ENCODE assay signal across 7 mouse cellular contexts in the genomic region with DNA sequence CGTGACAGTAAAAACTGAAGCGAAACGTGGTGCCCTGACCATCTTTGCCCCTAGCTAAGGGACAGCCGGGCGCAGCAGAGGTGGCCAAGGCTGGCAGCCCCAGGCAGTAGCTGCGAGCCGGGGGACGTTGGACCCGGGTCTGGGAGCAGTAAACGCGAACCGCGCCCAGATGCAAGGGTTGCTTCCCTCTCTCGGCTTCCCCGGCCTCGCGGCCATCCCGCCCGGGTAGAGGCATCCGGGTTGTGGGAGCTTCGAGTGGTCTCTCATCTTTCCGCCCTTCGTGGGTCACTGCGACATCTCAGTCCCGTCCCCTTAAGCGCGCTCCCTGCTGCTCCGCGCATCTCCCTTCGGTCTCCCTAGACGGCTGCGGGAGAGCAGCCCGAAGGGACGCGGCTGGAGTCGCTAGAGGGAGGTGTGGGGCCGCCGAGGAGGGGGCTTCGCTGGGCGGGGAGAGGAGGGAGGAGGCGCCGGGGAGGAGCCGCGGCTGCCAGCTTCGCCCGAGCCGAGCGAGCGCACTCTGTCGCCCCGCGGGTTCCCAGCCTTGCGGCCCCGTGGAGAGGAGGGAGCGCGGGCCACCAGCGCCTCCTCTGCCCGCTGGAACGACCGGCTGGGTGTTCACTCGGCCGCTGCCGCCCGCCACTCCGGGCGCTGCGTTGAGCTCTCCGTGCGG. TPM values are rescaled to one million over a fixed set of nuclear protein-coding genes. Genes with fewer than 3 reads are reported as not detected.
A peak's percentile ranks its signal among the peaks of the same experiment; 100 is the strongest.
DNase-seq lines count a peak whose midpoint lies in the region; ATAC-seq and TF ChIP-seq lines count a peak whose summit lies in the region.

No protein-coding gene starts in this region.

- H3K79me2 ChIP-seq in heart, adult 2 months (replicated peaks; ENCODE audit: control insufficient read depth, insufficient read depth, low read length), result no peaks in the 10 kb centered on the region

- peak overlapping the region; percentile 99 for H3K27ac ChIP-seq in heart, adult 2 months
- H3K27ac ChIP-seq in kidney, adult 2 months (ENCODE audit: insufficient read depth, low read depth, low read length), result peak overlapping the region; percentile 96
- H3K27ac ChIP-seq in limb, embryonic 12.5 days, result peak overlapping the region; percentile 97
- peak overlapping the region; percentile 95 for H3K27ac ChIP-seq in midbrain, embryonic 13.5 days
- H3K27ac ChIP-seq in small intestine, adult 2 months (ENCODE audit: insufficient read depth, low read depth, low read length), result peak overlapping the region; percentile 99

- H3K4me2 ChIP-seq in limb, embryonic 12.5 days, result peak overlapping the region; percentile 91
- H3K4me2 ChIP-seq in midbrain, embryonic 13.5 days (replicated peaks), result peak overlapping the region; percentile 93

- peak; percentile 95 for DNase-seq in adrenal gland, postnatal 14 days
- peak; percentile 93 for DNase-seq in embryo, embryonic 9.5 days (ENCODE audit: extremely low spot score)
- peak; percentile 90 to 92 for DNase-seq in heart, adult 2 months
- peak; percentile 88 for DNase-seq in kidney, adult 2 months

- TF ChIP-seq CTCF in heart, adult 2 months (IDR thresholded peaks at IDR 0.05), result peak; percentile 70
- TF ChIP-seq CTCF in kidney, adult 2 months (conservative IDR thresholded peaks at IDR 0.05; ENCODE audit: insufficient read depth, insufficient read length, low read depth, low read length), result peak; percentile 46; the same call in 1 of the 2 replicates
- TF ChIP-seq CTCF in small intestine, adult 2 months (IDR thresholded peaks at IDR 0.05; ENCODE audit: extremely low read depth, insufficient read length, insufficient replicate concordance, low read depth, low read length), result peak; percentile 25; the same call in 1 of the 2 replicates

- H3K9me3 ChIP-seq in limb, embryonic 12.5 days, result 0 out of 2 replicates have a peak, but pooled peaks cover 1% of the 10 kb centered on the region
- H3K9me3 ChIP-seq in midbrain, embryonic 13.5 days, result 0 out of 2 replicates have a peak, but pooled peaks cover 1% of the 10 kb centered on the region

- no peaks in the 10 kb centered on the region for H3K4me1 ChIP-seq in heart, adult 2 months (ENCODE audit: control insufficient read depth, insufficient read depth, low read length)
- no peaks in the 10 kb centered on the region for H3K4me1 ChIP-seq in kidney, adult 2 months (ENCODE audit: control insufficient read depth, insufficient read depth, low read length)
- H3K4me1 ChIP-seq in limb, embryonic 12.5 days (replicated peaks), result peaks cover 14% of the 10 kb centered on the region; the same call in 1 of the 2 replicates
- H3K4me1 ChIP-seq in midbrain, embryonic 13.5 days (replicated peaks), result peaks cover 10% of the 10 kb centered on the region; the same call in 1 of the 2 replicates
- H3K4me1 ChIP-seq in small intestine, adult 2 months (ENCODE audit: control insufficient read depth, insufficient read depth, insufficient read length, low read length), result peaks cover 2% of the 10 kb centered on the region

- intact Hi-C loops in heart, adult 2 months (cut with DNase I), result loop anchor here (1.0 to 5.0 kb wide), 5 partner anchors 14 to 174 kb away; no protein-coding TSS in a partner anchor

- peaks cover 13% of the 10 kb centered on the region for H3K36me3 ChIP-seq in heart, adult 2 months (ENCODE audit: control insufficient read depth, insufficient read depth, low read length)
- H3K36me3 ChIP-seq in kidney, adult 2 months (ENCODE audit: control insufficient read depth, insufficient read depth, low read length), result no peaks in the 10 kb centered on the region
- H3K36me3 ChIP-seq in limb, embryonic 12.5 days, result peaks cover 4% of the 10 kb centered on the region
- H3K36me3 ChIP-seq in midbrain, embryonic 13.5 days, result no peaks in the 10 kb centered on the region
- H3K36me3 ChIP-seq in small intestine, adult 2 months (ENCODE audit: control insufficient read depth, insufficient read depth, low read length), result peaks cover 10% of the 10 kb centered on the region

- no peaks in the 10 kb centered on the region for H3K27me3 ChIP-seq in heart, adult 2 months (ENCODE audit: control insufficient read depth, insufficient read depth, low read length)
- H3K27me3 ChIP-seq in kidney, adult 2 months (replicated peaks; ENCODE audit: control insufficient read depth, insufficient read depth, low read length), result no peaks in the 10 kb centered on the region
- no peaks in the 10 kb centered on the region for H3K27me3 ChIP-seq in limb, embryonic 12.5 days
- no peaks in the 10 kb centered on the region for H3K27me3 ChIP-seq in midbrain, embryonic 13.5 days
- H3K27me3 ChIP-seq in small intestine, adult 2 months (ENCODE audit: control insufficient read depth, insufficient read depth, low read length), result no peaks in the 10 kb centered on the region

- ATAC-seq in limb, embryonic 12.5 days (ENCODE audit: insufficient number of reproducible peaks, insufficient read depth, low FRiP score, low TSS enrichment, low read depth), result peak; percentile 87
- ATAC-seq in midbrain, embryonic 13.5 days, result peak; percentile 91

- H3K9ac ChIP-seq in heart, adult 2 months (ENCODE audit: low read depth, low read length), result peak overlapping the region; percentile 86
- H3K9ac ChIP-seq in limb, embryonic 12.5 days (replicated peaks), result peak overlapping the region; percentile 89
- H3K9ac ChIP-seq in midbrain, embryonic 13.5 days (replicated peaks), result peak overlapping the region; percentile 87

- WGBS in heart, adult 2 months, result under 1% methylated on average over 42 of the region's 69 CpGs
- WGBS in kidney, adult 2 months, result under 1% methylated on average over 64 of the region's 69 CpGs
- 0% methylated on average over 51 of the region's 69 CpGs for WGBS in limb, embryonic 12.5 days
- under 1% methylated on average over 57 of the region's 69 CpGs for WGBS in midbrain, embryonic 13.5 days
- under 1% methylated on average over 65 of the region's 69 CpGs for WGBS in small intestine, adult 2 months

- peak overlapping the region; percentile 93 for H3K4me3 ChIP-seq in heart, adult 2 months
- H3K4me3 ChIP-seq in kidney, adult 2 months (ENCODE audit: insufficient read depth, low read depth, low read length), result peak overlapping the region; percentile 90
- peak overlapping the region; percentile 79 for H3K4me3 ChIP-seq in limb, embryonic 12.5 days (replicated peaks)
- peak overlapping the region; percentile 90 for H3K4me3 ChIP-seq in midbrain, embryonic 13.5 days (replicated peaks)
- H3K4me3 ChIP-seq in small intestine, adult 2 months (ENCODE audit: low read depth, low read length), result peak overlapping the region; percentile 83

- TF ChIP-seq EP300 in heart, adult 2 months (IDR thresholded peaks at IDR 0.05; ENCODE audit: insufficient read depth, low read depth, low read length), result 0 out of 2 replicates have a peak, but pooled peaks have one; percentile 50

- TF ChIP-seq POLR2A in heart, adult 2 months (IDR thresholded peaks at IDR 0.05; ENCODE audit: insufficient read depth, low read depth, low read length), result peak; percentile 72
- TF ChIP-seq POLR2A in kidney, adult 2 months (IDR thresholded peaks at IDR 0.05; ENCODE audit: low read depth, low read length), result no peak
- TF ChIP-seq POLR2A in small intestine, adult 2 months (IDR thresholded peaks at IDR 0.05; ENCODE audit: low read depth, low read length), result no peak

RNA-seq across cellular contexts. Expression of a gene that starts 0.5 kb away (rescaled TPM):
- total RNA-seq in adrenal gland, postnatal 14 days (2021), result 78.9 and 95.8 TPM in 2 replicates
- total RNA-seq in heart, adult 2 months (2021), result 100 to 1,000 TPM; 131 to 133 TPM
- polyA plus RNA-seq in heart, adult 2 months (2012; rRNA removed), result 135 and 218 TPM in 2 replicates
- 31.2 and 37.9 TPM in 2 replicates for polyA plus RNA-seq in kidney, adult 2 months (2012; rRNA removed)
- 26.0 and 34.1 TPM in 2 replicates for polyA plus RNA-seq in limb, embryonic 12.5 days (2016; fragmentation: Nextera tagmentation; extraction: Ambion mirVana)
- polyA plus RNA-seq in midbrain, embryonic 13.5 days (2015; fragmentation: Nextera tagmentation; extraction: Ambion mirVana), result 22.7 and 24.3 TPM in 2 replicates
- polyA plus RNA-seq in small intestine, adult 2 months (2012; rRNA removed), result 22.1 and 89.5 TPM in 2 replicates

Comparison
In these comparisons a context has a peak if more than half of its experiments do, and no peak if none do; other contexts are left out.
1. Peak in every context shown above with its lines: DNase-seq, ATAC-seq, H3K4me3 ChIP-seq and H3K27ac ChIP-seq.